Mouse (Mus musculus) neutrophil, adult 59 days (primary cell): ENCODE results near the gene Neurod1. TPM values are rescaled to one million over a fixed set of nuclear protein-coding genes. Genes with fewer than 3 reads are reported as not detected.

Experiments used
- total RNA-seq, 2 experiments: library from RNA; stranded (reverse); gene quantifications; 1 replicate in 1 of 2; 2 replicates in 1 of 2; pipeline ENCODE4 v1.2.4; 2023

Gene Neurod1
- total RNA-seq: not detected

GRCm38 (mm10) chr2:79456575-79457349, at the start of gene Neurod1, which contains the start of gene Cerkl:
TSS of gene Neurod1 (minus strand) at chr2:79456751.
TSS of gene Cerkl (minus strand) at chr2:79456785.

Other genes with a start within 250 kb of the Neurod1 start
- gene Itga4, start 201.3 kb downstream of the Neurod1 start, total RNA-seq: 100 to 1,000 TPM; 100 to 115 TPM
- gene Cerkl, start within 50 bp of the Neurod1 start, total RNA-seq: 1 to 10 TPM; 1.5 to 2.5 TPM
- 10 to 100 TPM; 39.7 to 43.1 TPM for gene Itprid2, start 178.6 kb upstream of the Neurod1 start, total RNA-seq